Mouse (Mus musculus): ENCODE results near the gene Ntpcr.

Ntpcr gene

DNA sequence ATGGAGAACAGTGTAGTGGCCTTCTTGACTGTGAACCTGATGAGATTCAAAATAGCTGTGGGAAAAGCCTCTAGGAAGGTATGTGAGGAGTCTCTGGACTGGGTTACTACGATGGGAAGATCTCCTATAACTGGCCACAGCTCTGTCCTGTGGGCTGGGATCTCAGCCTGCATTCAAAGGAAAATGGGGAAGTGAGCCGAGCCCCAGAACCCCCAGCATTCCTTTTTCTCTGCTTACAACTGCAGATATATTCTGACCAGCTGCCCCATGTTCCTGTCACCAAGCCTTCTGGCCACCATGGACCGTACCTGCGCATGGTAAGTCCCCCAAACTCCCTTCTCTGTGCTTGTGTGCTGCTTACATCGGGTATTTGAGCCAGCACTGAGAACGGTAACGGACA is at the start of gene Ntpcr:
Gene Ntpcr (plus strand): TSS at position 218 of the 400 bp plus-strand sequence.
- no peak for DNase-seq (ENCODE audit: low read depth in 1 of 2, low spot score in 2 of 2)

DNA sequence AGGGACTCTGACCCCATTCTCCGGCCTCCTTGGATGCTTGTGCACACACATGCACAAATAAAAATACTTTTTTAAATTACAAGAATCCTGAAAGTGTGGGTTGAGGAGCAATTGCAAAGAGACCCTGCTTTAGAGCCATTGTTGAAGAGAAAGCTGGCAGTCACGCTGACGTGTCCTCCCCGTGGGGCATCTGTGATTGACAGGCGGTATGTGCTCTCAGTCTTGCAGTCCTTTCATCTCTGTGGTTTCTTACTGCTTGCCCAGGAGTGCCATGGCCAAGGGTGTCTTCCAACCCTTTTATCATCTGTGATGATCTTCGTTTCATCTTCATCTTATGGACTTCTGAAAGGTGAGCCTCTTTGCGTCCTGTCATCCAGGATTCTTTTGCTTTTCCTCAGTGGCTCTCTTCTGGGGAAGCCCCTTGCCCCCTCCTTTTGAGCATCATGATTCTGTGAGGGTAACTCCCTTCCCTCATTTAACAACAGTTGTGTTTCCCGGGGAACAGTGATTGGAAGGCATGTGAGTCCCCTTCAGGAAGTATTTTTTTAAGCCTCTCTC is 48.8 kb upstream of the Ntpcr start:
- no peak for DNase-seq (ENCODE audit: low read depth in 1 of 2, low spot score in 2 of 2)

DNA sequence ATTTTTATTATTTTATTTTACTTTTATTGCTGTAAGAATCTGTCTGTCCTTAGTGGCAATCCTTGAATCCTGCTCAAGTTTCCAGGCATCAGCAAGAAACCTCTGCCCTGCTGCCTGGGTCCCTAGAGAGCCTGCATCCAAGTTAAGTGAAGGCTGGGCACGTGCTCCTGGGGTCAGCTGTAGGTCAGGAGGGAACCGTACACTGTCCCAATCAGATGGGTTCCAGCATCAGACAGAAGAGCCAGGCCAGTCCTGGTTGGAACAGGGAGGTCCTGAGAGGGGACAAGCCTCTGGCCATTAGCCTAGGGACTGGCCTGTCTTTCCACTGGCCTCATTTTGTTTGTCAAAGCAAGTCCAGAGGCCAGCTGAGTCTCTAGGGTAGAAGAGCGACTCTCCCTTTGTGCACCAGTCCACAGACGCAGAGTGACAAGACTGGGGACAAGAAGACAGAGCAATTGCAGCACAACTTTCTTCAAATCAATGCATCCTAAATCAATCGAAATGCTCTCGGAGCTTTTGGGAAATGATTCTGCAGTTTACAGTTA is 44.5 kb upstream of the Ntpcr start:
- DNase-seq (ENCODE audit: low read depth in 1 of 2, low spot score in 2 of 2): no peak

DNA sequence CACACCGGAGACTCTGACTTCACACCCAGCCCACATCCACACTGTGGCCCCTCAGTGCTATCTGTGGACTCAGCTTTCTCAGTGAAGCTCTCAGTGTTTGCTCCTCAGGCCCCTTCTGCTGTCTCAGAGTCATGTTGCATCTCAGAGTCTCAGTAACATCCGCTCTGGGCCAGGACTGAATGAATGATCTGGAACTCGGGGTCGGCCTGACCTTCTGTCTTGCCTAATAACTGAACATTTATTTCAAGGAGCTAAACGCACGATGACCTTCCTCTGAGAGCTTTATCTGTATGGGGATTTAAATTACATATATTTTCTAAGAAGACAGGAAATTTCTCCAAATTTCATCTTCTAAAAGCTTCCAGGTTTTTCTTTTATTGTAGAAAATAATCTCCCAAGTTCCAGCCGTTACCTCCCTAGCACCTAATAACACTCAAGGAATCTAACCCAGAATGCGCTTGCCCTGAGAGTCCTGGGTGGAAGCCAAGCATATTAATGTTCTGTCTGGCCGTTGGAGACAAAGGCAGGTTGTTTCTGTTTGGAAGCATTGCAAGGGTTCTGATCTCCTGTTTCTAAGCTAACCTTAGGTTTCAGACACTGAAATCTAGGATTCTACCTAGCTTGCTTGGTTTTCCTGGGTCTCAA is 43.4 kb upstream of the Ntpcr start:
- no peak for DNase-seq (ENCODE audit: low read depth in 1 of 2, low spot score in 2 of 2)

DNA sequence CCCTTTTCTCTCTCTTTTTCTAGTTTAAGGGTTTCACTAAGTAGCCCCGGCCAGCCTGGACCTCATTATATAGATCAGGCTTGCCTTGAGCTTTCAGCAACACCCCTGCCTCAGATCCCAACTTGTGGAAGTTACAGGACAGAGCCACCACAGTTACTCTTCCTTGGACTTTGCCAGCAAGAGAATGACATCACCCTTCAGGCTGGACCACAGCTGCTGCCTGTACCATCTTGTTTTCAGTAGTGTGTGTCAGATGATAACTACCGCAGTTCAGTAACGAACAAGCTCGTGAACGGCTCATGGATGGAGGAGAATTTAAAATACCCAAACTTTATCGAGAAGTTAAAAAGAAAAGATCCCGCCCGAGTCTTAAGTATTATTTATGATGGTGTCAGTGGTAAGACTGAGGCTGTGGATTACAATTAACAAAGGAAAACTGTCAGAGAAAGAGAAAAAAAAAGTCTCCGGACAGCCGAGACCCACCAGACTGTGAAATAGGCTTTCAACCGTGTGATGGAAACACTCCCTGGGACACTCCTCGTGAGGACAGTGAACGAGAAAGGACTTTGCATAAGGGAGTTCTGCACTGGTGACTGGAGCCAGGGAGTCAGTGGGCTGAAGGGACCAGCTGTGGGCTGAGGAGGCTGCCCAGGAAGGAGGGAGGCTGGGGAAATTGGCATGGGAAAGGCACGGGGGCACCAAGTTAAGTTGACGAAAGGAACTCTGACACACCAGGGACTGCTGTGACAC is 39.4 kb upstream of the Ntpcr start:
- DNase-seq (ENCODE audit: low read depth in 1 of 2, low spot score in 2 of 2): no peak

DNA sequence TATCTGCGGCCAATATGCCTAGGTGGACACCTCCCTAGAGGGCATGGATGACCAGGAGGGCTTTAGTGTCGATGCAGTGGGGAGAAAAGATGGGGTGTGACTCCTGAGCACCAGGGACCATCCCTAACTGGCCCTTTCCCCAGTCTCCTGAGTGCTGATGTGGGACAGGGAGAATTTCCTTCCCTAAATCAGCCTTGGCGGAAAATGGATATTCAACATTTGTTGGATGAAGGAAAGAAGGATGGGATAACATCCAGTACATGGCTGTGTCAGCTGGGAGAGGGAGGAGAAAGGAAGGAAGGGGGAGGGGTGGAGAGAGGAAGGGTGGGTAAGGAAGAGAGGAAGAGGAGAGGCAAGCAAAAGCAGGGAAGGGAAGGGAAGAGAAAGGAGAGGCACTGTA is 38.8 kb upstream of the Ntpcr start:
- DNase-seq (ENCODE audit: low read depth in 1 of 2, low spot score in 2 of 2): no peak

DNA sequence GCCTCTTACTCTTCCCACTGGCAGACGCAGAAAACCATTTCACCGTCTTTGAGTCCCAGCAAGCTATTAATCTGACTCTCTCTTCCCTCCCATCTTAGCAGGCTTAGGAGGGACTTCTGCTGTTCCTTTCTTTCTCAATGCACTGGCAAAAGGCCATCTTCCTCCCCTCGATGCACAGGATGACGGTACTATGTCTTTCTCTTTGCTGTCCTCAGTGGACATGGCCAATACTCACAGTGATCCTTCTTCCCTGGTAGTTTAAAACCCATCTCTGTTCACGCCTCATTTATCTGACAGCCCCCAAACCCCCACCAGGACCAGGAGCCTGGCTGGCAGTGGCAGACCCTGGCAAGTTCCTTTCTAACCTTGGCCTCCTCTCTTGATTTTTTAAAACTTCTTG is 37.3 kb upstream of the Ntpcr start:
- no peak for DNase-seq (ENCODE audit: low read depth in 1 of 2, low spot score in 2 of 2)

DNA sequence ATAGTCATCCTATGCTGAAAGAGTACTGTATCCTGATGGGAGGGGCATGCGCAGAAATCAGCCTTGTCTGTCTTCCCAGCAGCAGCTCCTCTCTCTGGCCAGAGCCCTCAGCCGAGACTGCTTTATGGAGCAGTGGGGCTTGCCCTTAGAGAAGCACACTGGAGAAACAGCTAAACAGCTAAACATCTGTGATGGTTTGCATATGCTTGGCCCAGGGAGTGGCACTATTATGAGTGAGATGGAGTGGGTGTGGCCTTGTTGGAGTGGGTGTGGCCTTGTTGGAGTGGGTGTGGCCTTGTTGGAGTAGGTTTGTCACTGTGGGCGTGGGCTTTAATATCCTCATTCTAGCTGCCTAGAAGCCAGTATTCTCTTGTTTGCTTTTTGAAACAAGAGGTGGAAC is 36.6 kb upstream of the Ntpcr start:
- no peak for DNase-seq (ENCODE audit: low read depth in 1 of 2, low spot score in 2 of 2)

DNA sequence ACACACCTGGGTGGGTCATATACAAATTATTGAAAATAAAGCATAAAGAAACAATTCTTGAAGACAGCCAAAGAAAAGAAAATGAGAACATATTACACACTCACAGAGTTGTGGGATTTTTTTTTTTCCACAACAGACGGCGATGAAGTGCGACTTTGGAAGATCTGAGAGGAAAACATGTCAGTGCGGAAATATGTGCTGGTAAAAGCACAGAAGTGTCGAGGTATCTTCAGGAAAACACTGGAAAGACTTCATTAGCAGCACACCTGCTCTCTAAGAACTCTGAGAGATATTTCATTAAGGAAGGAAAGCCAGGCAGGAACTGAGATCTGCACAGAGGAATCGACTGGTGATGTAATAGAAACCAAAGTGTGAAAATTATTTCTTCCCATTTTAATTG is 33.8 kb upstream of the Ntpcr start:
- DNase-seq (ENCODE audit: low read depth in 1 of 2, low spot score in 2 of 2): no peak

DNA sequence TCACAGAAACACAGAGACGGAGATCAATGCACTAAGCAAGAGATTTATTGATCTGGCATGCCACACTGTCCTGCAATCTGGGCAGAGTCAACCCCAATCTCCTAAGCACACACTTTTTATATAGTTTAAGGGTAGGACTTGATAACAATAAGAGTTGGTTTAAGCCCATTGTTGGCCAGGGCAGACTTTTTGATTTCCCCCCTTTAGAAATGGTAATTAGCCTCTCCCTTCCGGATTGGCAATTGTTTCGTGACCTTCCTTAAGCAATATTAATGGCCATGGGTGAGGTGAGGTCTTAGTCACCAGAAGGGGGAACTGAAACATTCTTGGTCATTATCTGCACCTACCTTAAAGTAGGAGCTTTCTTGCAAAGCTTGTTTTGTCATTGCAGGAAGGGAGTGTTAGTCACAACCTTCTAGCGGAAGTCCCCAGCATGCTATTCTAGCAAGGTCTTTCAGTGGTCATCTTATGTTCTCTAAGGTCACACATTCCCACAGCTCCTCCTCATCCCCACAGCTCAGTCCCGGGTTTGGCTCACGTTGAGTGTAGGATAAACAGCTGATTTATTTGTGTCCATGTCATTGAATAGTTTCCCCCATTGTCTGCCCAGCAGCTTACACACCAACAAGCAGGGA is 30.3 kb upstream of the Ntpcr start:
- peak in 1 of 2 experiments; percentile 24 for DNase-seq (ENCODE audit: low read depth in 1 of 2, low spot score in 2 of 2)

DNA sequence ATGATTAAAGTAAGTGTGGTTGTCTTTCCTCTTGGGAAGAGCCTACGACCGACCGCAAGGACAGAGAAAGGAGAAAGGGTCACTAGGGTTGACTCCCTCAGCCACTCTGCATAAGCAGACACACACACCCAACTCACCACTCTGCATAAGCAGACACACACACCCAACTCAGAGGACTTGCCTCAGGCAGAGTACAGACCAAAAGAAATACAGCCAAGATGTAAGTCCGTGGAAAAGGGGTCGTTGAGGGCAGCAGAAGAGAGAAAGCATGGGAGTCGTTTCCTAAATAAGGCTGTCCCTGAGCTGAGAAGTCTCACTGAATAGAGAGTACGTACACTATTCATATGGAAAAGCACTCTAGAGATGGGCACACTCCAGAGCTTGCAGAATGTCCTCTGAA is 29.4 kb upstream of the Ntpcr start:
- DNase-seq (ENCODE audit: low read depth in 1 of 2, low spot score in 2 of 2): no peak

DNA sequence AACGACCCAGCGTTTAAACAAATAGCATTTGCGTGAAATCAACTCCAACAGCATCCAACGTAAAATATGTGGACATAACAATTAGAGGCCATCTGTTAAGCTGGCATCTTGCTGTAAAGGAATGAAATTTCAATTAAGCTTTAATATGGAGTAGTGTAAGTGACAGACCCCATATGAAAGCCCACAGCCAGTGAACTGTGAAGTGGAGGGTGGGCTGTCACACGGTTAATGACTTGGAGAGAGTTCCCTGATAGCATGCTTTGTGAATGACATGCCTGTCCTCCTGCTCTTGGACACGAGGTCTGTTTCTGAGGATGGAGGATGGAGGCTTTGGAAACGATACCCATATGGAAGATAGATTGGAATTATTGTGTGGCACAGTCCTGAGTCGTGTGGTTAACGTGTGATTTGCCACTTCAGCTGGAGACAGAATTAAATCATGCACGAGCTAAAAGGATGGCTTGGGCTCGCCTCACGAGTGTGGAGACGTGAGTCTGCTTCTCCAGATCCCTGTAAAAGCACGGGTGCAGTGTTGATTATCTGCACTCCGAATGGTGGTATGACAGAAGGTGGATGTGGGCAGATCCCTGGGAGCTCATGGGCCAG is 26.8 kb upstream of the Ntpcr start:
- DNase-seq (ENCODE audit: low read depth in 1 of 2, low spot score in 2 of 2): no peak

DNA sequence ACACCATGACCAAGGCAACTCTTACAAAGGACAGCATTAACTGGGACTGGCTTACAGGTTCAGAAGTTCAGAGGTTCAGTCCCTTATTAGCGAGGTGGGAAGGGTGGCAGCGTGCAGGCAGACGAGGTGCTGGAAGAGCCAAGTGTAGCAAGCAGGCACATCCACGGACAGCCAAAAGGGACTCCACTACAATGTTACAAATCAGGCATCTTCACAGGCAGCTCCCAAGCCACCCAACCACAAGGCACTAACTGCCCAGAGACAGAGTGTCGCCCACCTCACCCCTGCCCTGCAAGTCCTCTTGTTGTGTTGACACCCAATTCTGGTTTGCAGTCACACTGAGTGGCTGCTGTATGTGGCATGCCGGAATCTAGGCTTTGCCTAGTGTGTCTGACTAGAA is 25.3 kb upstream of the Ntpcr start:
- no peak for DNase-seq (ENCODE audit: low read depth in 1 of 2, low spot score in 2 of 2)

DNA sequence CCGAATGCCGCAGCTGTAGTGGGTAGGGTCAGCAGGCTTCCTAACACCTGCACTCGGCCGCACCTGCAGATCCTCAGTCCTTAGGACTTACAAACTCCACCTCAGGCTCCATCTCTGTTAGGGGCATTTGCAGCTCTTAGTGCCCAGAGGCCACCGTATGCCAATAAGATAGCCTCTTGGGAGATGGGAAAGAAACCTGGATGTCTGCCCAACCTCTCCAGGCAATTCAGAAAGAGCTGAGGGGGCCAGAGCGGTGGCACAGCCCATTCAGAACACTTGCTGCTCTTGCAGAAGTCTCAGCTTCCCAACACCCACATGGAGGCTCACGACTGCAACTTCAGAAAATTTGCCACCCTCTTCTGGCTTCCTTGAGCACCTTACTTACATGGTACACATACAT is 23.9 kb upstream of the Ntpcr start:
- DNase-seq (ENCODE audit: low read depth in 1 of 2, low spot score in 2 of 2): no peak

DNA sequence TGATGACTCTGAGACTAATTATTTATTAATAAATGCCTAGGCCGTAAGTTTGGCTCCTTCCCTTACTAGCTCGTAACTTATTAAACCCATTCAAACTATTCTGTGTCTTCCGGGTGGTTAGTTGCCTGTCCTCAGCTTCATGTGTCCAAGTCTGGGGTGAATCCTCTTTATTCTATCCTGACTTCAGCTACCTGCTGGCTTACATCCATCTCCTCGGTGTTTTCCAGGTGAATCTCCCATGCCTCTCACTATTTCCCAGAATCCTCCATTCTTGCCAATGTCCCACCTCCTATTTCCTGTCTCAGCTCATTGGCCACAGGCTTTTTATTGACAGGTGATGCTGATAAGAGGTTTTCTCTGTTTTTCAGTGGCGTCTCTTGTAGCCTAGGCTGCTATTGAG is 20.6 kb upstream of the Ntpcr start:
- DNase-seq (ENCODE audit: low read depth in 1 of 2, low spot score in 2 of 2): no peak

DNA sequence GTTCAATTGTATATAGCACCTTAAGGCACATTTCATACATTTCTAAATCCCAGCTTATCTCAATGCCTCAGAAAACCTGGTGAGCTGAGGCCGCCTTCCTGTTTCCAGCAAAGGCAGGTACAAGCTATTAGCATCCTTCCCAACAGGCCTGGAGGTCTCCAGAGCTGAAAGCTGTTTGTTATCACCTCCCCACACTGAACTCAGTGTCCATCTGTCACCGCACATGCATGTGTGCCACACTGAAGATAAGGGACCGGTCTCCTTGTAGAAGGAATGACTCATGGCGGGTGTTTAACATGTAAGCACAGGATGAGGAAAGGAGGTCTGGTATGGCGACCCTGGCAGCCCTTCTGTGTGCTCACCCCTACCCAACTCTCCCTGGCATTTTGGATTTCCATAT is 18.2 kb upstream of the Ntpcr start:
- DNase-seq (ENCODE audit: low read depth in 1 of 2, low spot score in 2 of 2): no peak

DNA sequence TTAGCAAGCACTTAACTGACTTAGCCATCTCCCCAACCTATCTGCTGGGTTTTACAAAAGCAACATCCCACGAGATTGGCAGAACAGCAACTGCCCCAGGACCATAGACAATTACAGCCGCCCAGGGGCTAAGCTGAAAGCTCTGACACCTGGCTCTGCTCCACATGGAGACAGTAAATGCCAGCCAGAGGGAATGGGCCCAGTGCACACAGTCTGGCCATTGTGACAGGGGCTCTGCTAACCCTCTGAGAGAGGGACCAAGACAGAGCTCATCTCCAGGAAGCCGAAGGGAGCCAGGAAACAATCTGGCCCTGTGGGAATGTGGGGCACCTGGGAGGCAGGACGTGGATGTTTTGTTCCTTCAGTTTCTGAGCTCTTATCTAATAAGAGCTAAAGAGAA is 13.6 kb upstream of the Ntpcr start:
- no peak for DNase-seq (ENCODE audit: low read depth in 1 of 2, low spot score in 2 of 2)

DNA sequence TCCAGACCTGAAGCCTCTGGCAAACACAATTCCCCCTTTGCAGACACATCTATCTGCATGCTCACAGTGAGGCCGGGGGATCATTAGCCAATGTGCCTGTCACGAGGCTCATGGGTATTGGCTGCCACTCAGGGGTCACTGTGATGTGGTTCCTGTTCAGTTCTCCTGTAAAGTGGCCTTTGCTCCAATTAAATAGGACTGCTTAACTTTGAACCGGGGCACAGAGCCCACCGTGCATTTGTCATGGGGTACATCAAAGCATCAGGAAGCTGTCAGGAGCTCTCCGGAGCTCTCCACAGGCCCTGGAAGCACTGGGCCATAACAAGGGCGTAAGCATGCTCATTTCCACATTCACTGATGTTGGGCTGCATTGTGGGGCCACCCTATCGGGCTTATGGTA is 13.2 kb upstream of the Ntpcr start:
- no peak for DNase-seq (ENCODE audit: low read depth in 1 of 2, low spot score in 2 of 2)

DNA sequence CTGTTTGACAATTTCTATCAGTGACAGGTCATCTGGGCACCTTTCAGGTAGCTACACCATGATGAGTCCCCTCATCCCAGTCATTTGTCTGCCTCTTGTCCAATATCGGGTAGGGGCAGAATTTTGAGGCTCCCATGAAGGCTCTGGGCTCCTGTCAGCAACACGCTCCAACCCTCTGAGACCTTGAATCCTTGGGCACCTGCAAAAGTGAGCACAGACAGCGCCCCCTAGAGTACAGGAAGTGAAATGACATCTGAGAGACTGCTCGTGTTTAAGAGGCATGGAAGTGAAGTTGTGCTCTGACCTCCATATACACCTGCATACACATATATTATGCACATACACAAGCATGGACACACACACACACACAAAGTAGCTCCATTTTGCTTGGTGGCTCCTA is 10.8 kb upstream of the Ntpcr start:
- DNase-seq (ENCODE audit: low read depth in 1 of 2, low spot score in 2 of 2): no peak

DNA sequence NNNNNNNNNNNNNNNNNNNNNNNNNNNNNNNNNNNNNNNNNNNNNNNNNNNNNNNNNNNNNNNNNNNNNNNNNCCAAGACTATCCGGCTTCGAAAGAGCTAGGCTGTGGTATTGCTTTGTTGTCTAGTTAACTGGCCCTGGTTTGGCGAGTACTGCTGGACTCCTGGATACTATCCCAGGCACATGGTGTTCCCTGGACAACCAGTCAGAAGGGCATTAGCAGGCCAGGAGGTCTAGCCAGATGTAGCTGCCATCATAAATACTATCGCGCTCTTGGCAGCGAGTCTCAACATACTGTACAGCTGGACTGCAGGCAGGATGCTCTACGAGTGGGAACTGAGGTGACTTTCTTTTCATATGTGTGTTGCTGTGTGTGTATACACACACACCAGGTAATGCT is 7.1 kb upstream of the Ntpcr start:
- DNase-seq (ENCODE audit: low read depth in 1 of 2, low spot score in 2 of 2): no peak

DNA sequence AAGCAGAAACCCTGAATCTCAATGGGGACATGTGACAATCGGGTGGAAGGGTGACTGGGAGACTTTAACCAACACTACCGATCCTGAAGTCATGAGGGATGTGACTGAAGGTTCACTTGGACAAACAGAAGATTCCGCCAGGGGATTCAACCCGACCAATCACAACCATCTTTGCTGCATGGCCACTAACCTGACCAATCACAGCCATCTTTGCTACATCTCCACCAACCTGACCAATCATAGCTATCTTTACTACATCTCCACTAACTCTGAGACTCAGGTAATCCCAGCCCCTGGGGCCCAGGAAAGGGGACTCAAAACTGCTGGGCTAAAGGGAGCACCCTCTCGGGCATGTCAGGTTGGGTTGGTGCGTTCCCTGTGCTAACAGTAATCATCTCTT is 6.3 kb upstream of the Ntpcr start:
- no peak for DNase-seq (ENCODE audit: low read depth in 1 of 2, low spot score in 2 of 2)
